Mouse (Mus musculus): ENCODE results near the gene Jmjd8.
"Not testable (repeated sequence)": the region's sequence is repeated elsewhere in the genome, so short reads cannot be mapped to it uniquely, and the experiment has no call there.

The Jmjd8 gene

GRCm38 (mm10) chr17:25828712-25829557 is at the start of gene Jmjd8:
Jmjd8 (plus strand) TSS chr17:25828867.
- DNase-seq (ENCODE audit: low read depth, low spot score), result peak; percentile 87

GRCm38 (mm10) chr17:25781339-25781738 is 47.3 kb upstream of the Jmjd8 start:
- DNase-seq (ENCODE audit: low read depth, low spot score), result no peak

GRCm38 (mm10) chr17:25783086-25783485 is 45.6 kb upstream of the Jmjd8 start:
- DNase-seq (ENCODE audit: low read depth, low spot score), result no peak

GRCm38 (mm10) chr17:25783861-25784574 is 44.6 kb upstream of the Jmjd8 start:
- no peak for DNase-seq (ENCODE audit: low read depth, low spot score)

GRCm38 (mm10) chr17:25785281-25785745 is 43.4 kb upstream of the Jmjd8 start, which contains the start of gene Haghl:
Haghl (minus strand) TSS chr17:25785673.
- DNase-seq (ENCODE audit: low read depth, low spot score), result peak; percentile 98

DNA sequence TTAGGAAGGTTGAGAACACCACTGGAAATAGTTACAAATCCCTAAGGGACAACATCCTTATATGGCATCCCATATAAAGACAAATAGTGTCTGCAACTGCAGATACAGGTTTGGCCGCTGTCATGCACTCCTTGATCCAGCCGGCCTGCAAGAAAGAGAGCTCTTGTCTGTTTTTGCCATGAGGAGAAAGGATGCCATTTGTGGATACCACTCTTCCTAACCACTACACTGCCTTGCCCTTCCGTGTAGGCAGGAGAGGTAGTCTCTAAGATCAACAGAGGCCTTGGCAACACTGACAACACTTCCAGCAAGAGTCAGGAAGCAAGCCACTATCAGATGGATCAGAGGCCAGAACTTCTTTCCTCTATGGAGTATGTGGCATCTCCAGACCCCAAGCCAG is 42.4 kb upstream of the Jmjd8 start, which contains the start of gene Ccdc78:
Gene Ccdc78 (plus strand): TSS at position 301 of the 400 bp plus-strand sequence.
- no peak for DNase-seq (ENCODE audit: low read depth, low spot score)

GRCm38 (mm10) chr17:25786781-25787504 is 41.7 kb upstream of the Jmjd8 start:
- no peak for DNase-seq (ENCODE audit: low read depth, low spot score)

- DNase-seq (ENCODE audit: low read depth, low spot score), result no peak
These were observed 37.3 kb upstream of the Jmjd8 start for GRCm38 (mm10) chr17:25791320-25791842.

DNA sequence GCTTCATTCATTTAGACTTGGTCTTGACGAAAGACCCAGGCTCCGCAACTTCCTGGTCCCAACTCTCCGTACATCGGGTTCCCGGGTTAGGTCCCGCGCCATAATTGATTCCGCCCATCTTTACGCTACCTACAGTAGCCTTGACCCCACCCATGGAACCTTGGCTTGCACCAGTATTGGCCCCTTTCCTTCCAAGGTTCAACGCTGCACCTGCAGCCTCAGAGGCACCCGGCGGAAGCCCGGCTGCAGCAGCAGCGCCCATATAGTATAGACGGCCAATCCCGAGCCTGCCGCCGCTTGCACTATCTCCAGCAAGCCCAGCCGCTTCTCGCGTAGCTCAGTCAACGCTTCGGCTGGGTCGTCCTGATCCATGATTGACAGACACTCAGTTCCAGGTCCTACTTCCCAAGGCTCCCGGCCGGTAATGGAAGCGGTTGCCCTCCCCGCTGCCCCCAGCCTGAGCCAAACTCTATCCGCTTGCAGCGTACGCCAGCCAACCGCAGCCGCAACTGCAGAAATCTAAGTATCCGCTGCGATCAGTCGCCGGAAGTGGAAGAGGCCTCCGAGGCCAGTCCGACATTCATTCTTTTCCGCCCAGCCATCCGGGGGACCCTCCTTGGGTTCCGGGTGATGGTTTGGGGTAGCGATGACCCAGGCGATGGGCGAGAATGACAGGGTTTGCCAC is 36.7 kb upstream of the Jmjd8 start:
- DNase-seq (ENCODE audit: low read depth, low spot score), result peak; percentile 94

- peak; percentile 88 for DNase-seq (ENCODE audit: low read depth, low spot score)
These were observed 36.1 kb upstream of the Jmjd8 start, which contains the start of gene Fam173a for GRCm38 (mm10) chr17:25792615-25793014. Fam173a (minus strand) TSS chr17:25792901.

DNA sequence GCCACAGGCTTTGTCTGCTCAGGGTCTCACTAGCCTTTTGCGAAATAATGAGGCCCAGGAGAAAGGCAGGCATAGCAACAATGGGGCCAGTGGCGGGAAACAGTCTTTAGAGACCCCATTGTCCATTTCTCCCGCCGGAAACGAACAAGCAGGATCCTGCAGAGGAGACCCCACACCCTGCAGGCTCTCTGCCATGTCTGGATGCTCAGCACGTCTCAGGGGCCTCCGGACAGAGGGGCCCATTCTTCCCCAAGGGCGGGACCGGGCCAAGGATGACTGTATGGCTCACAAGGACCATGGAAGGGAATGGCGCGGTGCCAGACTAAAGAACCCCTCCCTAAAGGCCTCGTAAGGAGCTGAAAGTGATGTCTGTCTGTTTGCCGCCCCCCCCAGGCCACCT is 34.5 kb upstream of the Jmjd8 start:
- no peak for DNase-seq (ENCODE audit: low read depth, low spot score)

DNA sequence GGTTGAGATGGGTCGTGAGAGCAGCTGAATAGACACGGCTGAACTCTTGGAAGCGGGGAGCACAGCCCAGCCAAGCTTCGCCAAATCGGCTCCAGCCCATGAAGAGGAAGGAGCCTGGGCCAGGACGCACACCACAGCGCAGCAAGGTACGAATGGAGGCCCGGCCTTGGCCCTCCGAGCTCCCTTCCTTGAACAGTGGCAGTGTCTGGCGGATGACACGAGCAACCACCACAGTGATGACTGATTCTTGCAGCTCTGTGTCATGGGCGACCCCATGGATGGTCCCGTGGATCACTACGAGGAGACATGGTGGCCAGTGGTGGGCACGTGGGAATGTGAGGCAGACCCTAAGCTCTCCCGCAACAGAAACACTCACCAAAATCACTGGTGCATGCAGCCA is 33.7 kb upstream of the Jmjd8 start:
- DNase-seq (ENCODE audit: low read depth, low spot score), result no peak

DNA sequence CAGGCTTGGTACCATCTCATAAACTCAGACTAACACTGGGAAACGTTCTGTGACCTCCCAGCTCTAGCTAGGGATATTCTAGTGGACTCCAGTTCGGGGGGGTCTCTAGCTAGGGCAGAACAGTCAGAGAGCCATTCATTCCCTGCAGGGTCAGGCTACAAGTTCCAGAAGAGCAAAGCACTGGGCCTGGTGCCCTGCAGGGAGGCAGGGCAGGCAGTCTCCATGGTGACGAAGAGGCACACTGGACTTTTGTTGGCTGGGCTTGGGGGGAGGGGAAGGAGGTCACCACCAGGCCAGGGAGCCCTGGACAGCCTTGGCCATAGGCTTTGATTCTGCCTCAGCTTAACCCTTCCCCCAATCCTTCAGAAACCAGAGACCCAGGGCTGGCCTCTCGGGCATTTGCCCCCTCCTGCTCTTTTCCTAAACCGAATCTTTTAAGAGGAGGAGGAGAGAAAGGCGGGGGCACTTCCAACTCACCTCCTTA is 33.0 kb upstream of the Jmjd8 start, which contains the start of gene AC134908.4:
Gene AC134908.4 (minus strand): TSS at position 51 of the 484 bp plus-strand sequence.
- no peak for DNase-seq (ENCODE audit: low read depth, low spot score)

DNA sequence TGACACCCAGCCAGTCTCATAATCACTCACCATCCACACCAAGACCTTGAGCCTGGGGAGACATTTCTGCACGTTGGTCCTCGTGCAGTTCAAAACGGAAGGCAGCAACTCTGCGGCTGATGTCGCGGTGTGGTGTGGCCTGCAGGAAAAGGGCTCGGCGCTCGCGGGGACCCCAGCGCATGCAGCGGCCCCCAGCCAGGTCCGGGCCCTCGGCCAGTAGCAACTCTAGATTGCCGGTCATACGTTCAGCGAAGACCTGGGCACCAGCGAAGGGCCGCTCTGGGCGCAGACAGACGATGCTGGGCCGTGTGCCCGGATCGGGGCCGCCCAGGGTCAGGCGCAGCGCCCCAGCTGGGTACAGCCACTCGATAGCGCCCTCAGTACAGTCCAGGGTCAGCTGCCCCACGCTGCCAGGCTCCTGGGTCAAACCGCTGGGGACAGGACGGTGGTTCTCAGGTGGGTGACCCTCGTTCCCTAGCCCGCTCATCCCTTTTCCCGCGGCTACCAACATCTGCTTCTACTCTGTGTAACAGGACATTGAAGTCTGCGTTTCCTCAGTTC is 32.4 kb upstream of the Jmjd8 start:
- DNase-seq (ENCODE audit: low read depth, low spot score), result peak; percentile 39

DNA sequence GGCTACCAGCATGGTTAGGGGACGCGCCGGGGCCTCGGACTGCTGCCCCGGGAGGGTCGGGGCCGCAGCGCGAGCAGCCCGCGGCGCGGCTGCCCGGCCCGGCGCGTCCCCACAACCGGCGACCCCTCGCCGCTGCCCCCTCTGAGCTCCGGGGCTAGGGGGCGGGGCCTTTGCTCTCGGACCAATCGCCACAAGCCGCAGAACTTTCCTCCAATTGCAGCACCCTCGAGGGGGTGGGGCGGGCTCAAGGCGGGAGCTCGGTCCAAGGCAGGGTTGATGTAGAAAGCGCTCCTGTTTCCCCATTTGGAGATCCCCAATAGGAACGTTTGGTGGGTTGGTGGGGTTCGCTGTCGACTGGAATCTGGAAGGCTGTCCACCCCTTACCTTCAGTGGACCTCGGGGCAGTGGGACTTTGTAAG is 31.7 kb upstream of the Jmjd8 start, which contains the start of gene Metrn:
Gene Metrn (minus strand): TSS at position 186 of the 419 bp plus-strand sequence.
- peak; percentile 90 for DNase-seq (ENCODE audit: low read depth, low spot score)

GRCm38 (mm10) chr17:25801029-25801428 is 27.6 kb upstream of the Jmjd8 start:
- DNase-seq (ENCODE audit: low read depth, low spot score), result peak; percentile 83

GRCm38 (mm10) chr17:25802825-25803517 is 25.7 kb upstream of the Jmjd8 start:
- no peak for DNase-seq (ENCODE audit: low read depth, low spot score)

DNA sequence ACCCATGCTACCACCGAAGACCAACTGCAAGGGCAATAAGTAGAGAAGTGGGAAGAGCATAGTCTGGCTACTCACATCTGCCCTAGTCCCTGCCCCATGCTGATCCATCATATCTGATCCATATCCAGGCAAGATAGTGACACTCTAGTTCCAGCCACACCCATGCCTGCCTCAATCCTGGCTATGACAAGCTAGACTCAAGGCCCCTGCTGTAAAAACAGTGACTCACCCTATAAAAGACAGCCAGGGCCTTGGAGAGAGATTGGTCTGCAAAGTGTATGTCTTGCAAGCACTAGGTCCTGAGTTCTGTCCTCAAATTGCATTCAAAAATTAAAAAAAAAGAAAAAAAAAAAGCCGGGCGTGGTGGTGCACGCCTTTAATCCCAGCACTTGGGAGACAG is 22.2 kb upstream of the Jmjd8 start:
- DNase-seq (ENCODE audit: low read depth, low spot score), result no peak

GRCm38 (mm10) chr17:25807452-25807851 is 21.2 kb upstream of the Jmjd8 start:
- DNase-seq (ENCODE audit: low read depth, low spot score), result not testable (repeated sequence)

DNA sequence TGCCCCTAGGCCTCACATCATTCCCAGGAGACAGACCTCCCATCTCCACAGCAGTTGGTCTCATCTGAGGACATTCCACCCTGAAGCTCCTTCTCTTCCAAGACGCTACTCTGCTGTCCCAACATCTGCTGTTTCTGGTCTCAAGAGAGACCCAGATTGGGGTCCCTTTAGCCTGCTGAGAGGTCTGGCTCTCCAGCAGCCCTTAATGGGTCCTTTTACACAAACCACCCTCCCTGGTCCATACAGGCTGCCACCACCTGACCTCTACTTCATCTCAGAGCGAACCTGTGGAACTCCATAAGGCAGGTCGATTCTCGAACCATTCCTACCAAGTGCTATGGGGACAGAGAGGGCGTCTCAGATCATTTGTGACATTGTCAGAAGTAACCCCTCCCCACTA is 20.6 kb upstream of the Jmjd8 start:
- no peak for DNase-seq (ENCODE audit: low read depth, low spot score)

All from A20 (cell line).